Mouse (Mus musculus) spleen, adult 18-20 months (tissue): ENCODE measurements around the gene Phf1.

ENCODE experiments used
- DNase-seq, 2 experiments: peaks; one replicate each; pipeline ENCODE4 v3.0.0; 2022; ENCODE audit warnings: mixed read lengths in 2 of 2

Phf1 gene

GRCm38 (mm10) chr17:26933885-26934827, 1.3 kb downstream of the Phf1 start:
- no peak for DNase-seq

GRCm38 (mm10) chr17:26935027-26935426, 2.2 kb downstream of the Phf1 start:
- DNase-seq, result no peak

- DNase-seq, result no peak
These were observed 3.6 kb downstream of the Phf1 start for GRCm38 (mm10) chr17:26936453-26936852.

- DNase-seq, result no peak
These were observed 4.3 kb downstream of the Phf1 start for GRCm38 (mm10) chr17:26936921-26937695.

GRCm38 (mm10) chr17:26937883-26938695, 5.2 kb downstream of the Phf1 start:
- no peak for DNase-seq

GRCm38 (mm10) chr17:26938731-26939130, 5.9 kb downstream of the Phf1 start:
- peak in 1 of 2 experiments; percentile 33 for DNase-seq

- DNase-seq, result peak; percentile 99 to 100
These were observed 6.5 kb downstream of the Phf1 start, which contains the start of gene Cuta for GRCm38 (mm10) chr17:26939178-26939972. TSS of gene Cuta (minus strand) at chr17:26939569.

- DNase-seq, result no peak
These were observed 7.1 kb downstream of the Phf1 start for GRCm38 (mm10) chr17:26939973-26940300.

- no peak for DNase-seq
These were observed 8.4 kb downstream of the Phf1 start, which contains the start of gene Syngap1 for GRCm38 (mm10) chr17:26941031-26941789. TSS of gene Syngap1 (plus strand) at chr17:26941253.

- DNase-seq, result no peak
These were observed 9.2 kb downstream of the Phf1 start for GRCm38 (mm10) chr17:26941841-26942570.

GRCm38 (mm10) chr17:26945824-26946495, 13.1 kb downstream of the Phf1 start:
- DNase-seq, result no peak

- DNase-seq, result peak; percentile 19 to 46
These were observed 13.7 kb downstream of the Phf1 start for GRCm38 (mm10) chr17:26946567-26946966.

- DNase-seq, result no peak
These were observed 14.6 kb downstream of the Phf1 start for GRCm38 (mm10) chr17:26947231-26948100.

- DNase-seq, result peak in 1 of 2 experiments; percentile 6
These were observed 15.6 kb downstream of the Phf1 start for GRCm38 (mm10) chr17:26948316-26949050.

GRCm38 (mm10) chr17:26949051-26949577, 16.3 kb downstream of the Phf1 start:
- DNase-seq, result peak in 1 of 2 experiments; percentile 5

GRCm38 (mm10) chr17:26949866-26950265, 17.0 kb downstream of the Phf1 start:
- no peak for DNase-seq

- no peak for DNase-seq
These were observed 17.9 kb downstream of the Phf1 start for GRCm38 (mm10) chr17:26950560-26951288.
